Mouse (Mus musculus) small intestine, adult 2 months (tissue): ENCODE data around the gene Setd4.

Experiments used
- CTCF ChIP-seq: fragments of 200-500 bp; IDR thresholded peaks from 2 replicates; pipeline ENCODE4 v1.5.1; 2012; ENCODE audit warnings: low read depth, mild to moderate bottlenecking, control low read depth, inconsistent platforms, low read length, moderate library complexity, mixed read lengths; ENCODE audit not compliant: insufficient replicate concordance, insufficient read length; ENCODE audit errors: extremely low read depth
- POLR2A ChIP-seq: fragments of 200-500 bp; IDR thresholded peaks from 2 replicates; pipeline ENCODE4 v1.6.1; 2012; ENCODE audit warnings: low read depth, mild to moderate bottlenecking, control low read depth, inconsistent platforms, low read length, moderate library complexity

GRCm38 (mm10) chr16:93548045-93548444 lies 55.8 kb downstream of the Setd4 start:
- TF ChIP-seq CTCF = no peak
- TF ChIP-seq POLR2A = no peak
